Mouse (Mus musculus): ENCODE measurements around the gene Rnf168. TPM values are rescaled to one million over a fixed set of nuclear protein-coding genes. Genes with fewer than 3 reads are reported as not detected.

Rnf168 gene
- polyA plus RNA-seq, 1 experiment from 2014 or later, result 29.7 TPM

DNA sequence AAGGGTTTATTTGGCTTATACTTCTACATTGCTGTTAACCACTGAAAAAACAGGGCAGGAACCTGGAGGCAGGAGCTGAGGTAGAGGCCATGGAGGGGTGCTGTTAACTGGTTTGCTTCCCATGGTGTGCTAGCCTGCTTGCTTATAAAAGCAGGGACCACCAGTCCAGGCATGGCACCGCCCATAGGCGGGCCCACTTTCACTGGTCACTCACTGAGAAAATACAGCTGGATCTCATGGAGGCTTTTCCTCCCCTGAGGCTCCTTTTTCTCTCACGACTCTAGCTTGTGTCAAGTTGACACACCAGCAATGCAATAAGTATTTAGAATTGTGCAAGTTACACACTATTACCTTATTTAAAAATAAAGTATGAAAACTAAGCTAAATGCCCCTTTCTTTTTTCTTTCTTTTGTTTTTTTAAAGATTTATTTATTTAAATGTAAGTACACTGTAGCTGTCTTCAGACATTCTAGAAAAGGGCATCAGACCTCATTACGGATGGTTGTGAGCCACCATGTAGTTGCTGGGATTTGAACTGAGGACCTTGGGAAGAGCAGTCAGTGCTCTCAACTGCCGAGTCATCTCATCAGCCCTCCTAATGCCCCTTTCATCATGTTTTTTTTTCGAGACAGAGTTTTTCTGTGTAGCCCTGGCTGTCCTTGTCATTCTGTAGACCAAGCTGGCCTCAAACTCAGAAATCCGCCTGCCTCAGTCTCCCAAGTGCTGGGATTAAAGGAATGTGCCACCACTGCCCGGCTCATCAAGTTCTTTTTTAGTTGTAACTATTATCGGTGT lies 53.8 kb downstream of the Rnf168 start:
- Histone ChIP-seq H3K9me3 (no peaks in the 10 kb centered on the region), H3K4me2 (replicated peaks) (peak overlapping the region; percentile 47), H3K36me3 (no peaks in the 10 kb centered on the region), H3K4me1 (replicated peaks) (peaks cover 26% of the 10 kb centered on the region), H3K27ac (peak overlapping the region; percentile 56), H3K27me3 (no peaks in the 10 kb centered on the region), H3K9ac (replicated peaks) (peak overlapping the region; percentile 41; the same call in 1 of the 2 replicates), H3K4me3 (replicated peaks) (peak overlapping the region; percentile 82)
- WGBS, result 62% methylated on average over 9 of the region's 9 CpGs
- no peak for ATAC-seq

DNA sequence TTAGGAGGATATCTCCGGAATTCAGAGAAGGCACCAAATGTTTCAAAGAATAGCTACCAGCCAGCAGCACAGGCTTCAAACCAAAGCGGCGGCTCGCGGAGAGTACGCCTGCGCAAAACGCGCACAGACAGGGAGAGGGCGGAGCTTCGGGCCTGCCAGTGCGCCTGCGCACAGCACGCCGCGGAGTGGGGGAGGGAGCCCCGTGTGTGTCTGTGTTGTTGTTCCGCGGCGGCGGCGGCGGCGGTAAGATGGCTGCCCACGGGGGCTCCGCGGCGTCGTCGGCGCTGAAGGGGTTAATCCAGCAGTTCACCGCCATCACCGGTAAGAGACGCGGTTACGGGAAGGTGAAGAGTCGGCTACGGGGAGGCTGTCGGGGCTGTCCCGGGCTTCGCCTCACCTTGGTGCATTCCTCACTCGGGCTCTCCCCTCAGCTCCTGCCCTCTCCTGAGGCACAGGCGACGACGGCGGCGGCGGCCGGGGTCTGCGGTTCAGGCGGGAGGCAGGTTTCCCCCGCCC lies 54.8 kb downstream of the Rnf168 start, which contains the start of gene Ubxn7:
Ubxn7 (plus strand) TSS at position 218 of the 516 bp plus-strand sequence.
- H3K4me1 ChIP-seq (replicated peaks), result peaks cover 34% of the 10 kb centered on the region
- peak within 1 kb of the TSS; percentile 62 for H3K4me2 ChIP-seq (replicated peaks)
- H3K27ac ChIP-seq, result peak within 1 kb of the TSS; percentile 95
- peak within 1 kb of the TSS; percentile 82 for H3K4me3 ChIP-seq (replicated peaks)
- peak; percentile 96 for ATAC-seq
- no peaks in the 10 kb centered on the region for H3K9me3 ChIP-seq
- H3K27me3 ChIP-seq, result no peaks in the 10 kb centered on the region
- under 1% methylated on average over 52 of the region's 52 CpGs for WGBS
- peak within 1 kb of the TSS; percentile 98 for H3K9ac ChIP-seq (replicated peaks)
- H3K36me3 ChIP-seq, result no peaks in the 10 kb centered on the region

DNA sequence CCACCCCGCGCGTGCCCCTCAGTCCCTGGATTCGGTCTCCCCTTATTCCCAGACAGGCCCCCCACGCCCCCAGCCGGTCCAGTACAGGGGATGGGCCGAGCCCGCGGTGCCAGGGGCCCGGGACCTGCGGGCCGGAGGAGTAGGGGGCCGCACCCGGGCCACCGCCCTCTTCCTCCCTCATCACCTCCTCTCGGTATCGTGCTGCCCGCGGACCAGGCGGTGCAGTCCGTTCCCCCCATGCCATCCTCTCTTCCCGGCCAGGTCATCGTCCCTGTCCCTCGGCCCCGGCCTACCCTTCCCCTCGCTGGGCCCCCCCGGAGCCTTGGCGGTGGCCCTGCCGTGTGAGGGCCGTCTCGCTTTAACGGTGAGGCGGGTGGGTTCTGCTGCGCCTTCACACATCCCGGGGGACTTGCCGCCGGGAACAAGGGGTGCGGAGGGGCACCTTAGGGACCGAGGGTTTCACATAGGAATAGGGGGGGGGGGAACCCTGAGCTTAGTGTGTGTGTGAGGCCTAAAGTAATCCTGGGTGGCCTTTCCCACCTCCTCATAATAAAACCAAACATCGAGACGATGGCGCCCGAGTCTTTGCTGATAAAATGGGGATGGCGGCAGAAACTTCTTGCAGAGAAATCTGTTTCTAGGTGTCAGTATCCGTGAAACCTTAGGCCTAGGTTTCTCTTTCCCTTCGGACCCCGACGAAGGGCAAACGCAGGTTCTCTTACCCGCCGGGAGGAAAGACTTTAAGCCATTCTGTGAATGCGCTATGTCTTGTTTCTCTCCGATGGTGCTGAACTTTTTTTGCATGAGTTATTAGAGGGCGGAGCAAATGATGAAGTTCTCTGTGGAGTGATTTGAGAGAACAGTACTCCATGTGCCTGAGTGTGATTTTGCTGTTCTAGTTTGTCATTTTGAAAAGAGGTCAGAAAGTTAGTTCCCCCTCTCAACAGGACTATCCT lies 55.6 kb downstream of the Rnf168 start:
- Histone ChIP-seq H3K9ac (replicated peaks) (peak overlapping the region; percentile 98), H3K36me3 (no peaks in the 10 kb centered on the region), H3K4me2 (replicated peaks) (peak overlapping the region; percentile 62), H3K27me3 (no peaks in the 10 kb centered on the region), H3K9me3 (no peaks in the 10 kb centered on the region), H3K4me1 (replicated peaks) (peaks cover 34% of the 10 kb centered on the region), H3K27ac (peak overlapping the region; percentile 95), H3K4me3 (replicated peaks) (peak overlapping the region; percentile 82)
- WGBS, result under 1% methylated on average over 50 of the region's 54 CpGs
- peak; percentile 86; the same call in 1 of the 2 replicates for ATAC-seq

DNA sequence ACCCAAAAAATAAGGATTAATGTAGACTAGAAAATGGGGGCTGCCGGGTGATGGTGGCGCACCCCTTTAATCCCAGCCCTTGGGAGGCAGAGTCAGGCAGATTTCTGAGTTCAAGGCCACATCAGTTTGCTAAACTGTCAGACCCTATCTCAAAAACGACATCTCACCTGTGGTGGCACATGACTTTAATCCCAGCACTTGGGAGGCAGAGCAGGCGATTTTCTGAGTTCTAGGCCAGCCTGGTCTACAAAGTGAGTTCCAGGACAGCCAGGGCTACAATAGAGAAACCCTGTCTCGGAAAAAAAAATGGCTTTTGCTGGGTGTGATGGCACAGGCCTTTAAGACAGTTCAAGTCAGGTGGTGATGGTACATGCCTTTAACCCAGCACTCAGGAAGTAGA lies 57.9 kb downstream of the Rnf168 start:
- H3K27ac ChIP-seq, result no peak overlapping the region

DNA sequence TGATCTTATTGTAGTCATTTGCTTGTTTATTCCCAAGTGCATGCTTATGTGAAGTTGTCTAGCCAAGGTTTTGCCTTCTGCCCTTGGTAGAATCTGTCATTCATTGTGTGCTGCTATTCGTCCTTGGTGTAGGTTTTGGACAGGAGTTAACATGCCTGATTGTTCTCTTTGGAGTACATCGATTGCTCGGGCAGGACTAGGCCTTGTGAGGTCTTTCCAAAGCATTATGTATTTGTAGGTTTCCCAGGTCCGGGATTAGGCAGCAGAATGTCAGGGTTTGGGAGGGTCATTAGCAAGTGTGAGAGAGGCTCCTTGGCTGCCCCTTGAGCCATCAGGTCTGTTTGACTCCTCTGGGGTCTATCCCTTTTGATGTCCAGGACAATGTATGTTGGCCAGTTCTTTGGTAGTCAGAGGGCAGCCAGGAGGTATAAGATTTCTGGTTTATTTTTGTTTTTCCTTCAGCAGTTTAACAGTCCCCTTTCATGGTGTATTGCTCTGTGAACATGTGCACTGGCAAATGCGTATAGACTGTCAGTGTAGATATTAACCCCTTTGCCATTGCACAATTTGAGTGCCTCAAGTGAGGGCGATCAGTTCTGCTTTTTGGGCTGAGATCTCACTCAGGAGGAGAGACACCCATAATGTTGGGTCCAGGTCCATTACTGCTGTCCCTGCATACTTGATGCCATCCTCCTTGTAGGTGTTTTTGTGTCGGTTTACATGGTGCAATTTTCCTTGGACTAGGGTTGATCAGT lies 58.9 kb downstream of the Rnf168 start:
- H3K4me3 ChIP-seq (replicated peaks), result no peak overlapping the region
- no peak overlapping the region for H3K27ac ChIP-seq
- no peak overlapping the region for H3K9ac ChIP-seq (replicated peaks)
- H3K9me3 ChIP-seq, result no peaks in the 10 kb centered on the region
- ATAC-seq, result no peak
- no peak overlapping the region for H3K4me2 ChIP-seq (replicated peaks)
- no peaks in the 10 kb centered on the region for H3K27me3 ChIP-seq
- H3K36me3 ChIP-seq, result no peaks in the 10 kb centered on the region
- peaks cover 29% of the 10 kb centered on the region for H3K4me1 ChIP-seq (replicated peaks)
- 85% methylated on average over 7 of the region's 7 CpGs for WGBS

More for the DNA sequence above, 57.9 kb downstream of the Rnf168 start:
- 96% methylated on average over 5 of the region's 5 CpGs for WGBS
- Histone ChIP-seq H3K4me1 (replicated peaks) (peaks cover 34% of the 10 kb centered on the region), H3K9ac (replicated peaks) (no peak overlapping the region), H3K4me3 (replicated peaks) (no peak overlapping the region), H3K27me3 (no peaks in the 10 kb centered on the region), H3K36me3 (no peaks in the 10 kb centered on the region), H3K9me3 (no peaks in the 10 kb centered on the region), H3K4me2 (replicated peaks) (no peak overlapping the region)
- ATAC-seq, result no peak

DNA sequence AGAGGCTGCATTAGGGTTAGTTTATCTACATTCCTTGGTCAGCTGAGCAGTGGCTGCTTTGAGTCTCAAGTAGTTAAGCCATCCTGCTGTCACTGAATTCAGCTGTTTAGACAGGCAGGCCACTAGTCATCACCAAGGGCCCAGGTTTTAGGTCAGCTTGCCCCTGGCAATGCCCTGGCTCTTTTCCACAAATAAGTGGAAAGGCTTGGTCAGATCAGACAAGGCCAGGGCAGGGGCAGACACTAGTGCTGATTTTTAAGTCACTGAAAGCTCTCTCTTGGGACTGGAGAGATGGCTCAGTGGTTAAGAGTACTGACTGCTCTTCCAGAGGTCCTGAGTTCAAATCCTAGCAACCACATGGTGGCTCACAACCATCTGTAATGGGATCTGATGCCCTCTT lies 59.7 kb downstream of the Rnf168 start:
- H3K9me3 ChIP-seq, result no peaks in the 10 kb centered on the region
- no peak overlapping the region for H3K27ac ChIP-seq
- no peak overlapping the region for H3K4me3 ChIP-seq (replicated peaks)
- no peaks in the 10 kb centered on the region for H3K27me3 ChIP-seq
- no peak overlapping the region for H3K9ac ChIP-seq (replicated peaks)
- no peak overlapping the region for H3K4me2 ChIP-seq (replicated peaks)
- peaks cover 25% of the 10 kb centered on the region for H3K4me1 ChIP-seq (replicated peaks)
- no peaks in the 10 kb centered on the region; the same call in 1 of the 2 replicates for H3K36me3 ChIP-seq
- no peak for ATAC-seq

DNA sequence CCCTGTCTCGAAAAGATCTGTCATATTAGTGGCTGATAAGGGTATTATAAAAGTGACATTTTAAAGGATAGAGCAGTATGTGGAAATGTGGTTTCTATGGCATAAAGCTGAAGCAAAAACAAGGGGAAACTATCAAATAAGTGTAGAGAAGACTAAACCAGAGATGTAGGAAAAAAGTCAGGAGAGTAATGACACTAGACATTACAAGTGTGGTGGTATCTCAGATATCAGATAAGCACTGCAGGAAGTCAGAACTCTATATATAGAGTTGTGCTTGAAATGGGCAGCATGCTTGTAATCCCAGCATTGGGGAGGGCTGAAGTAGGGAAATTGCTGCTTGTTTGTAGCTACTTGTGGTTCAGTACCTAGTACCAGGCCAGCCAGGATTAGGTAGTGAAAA lies 63.2 kb downstream of the Rnf168 start:
- Histone ChIP-seq H3K4me2 (replicated peaks) (no peak overlapping the region), H3K9me3 (no peaks in the 10 kb centered on the region), H3K27ac (no peak overlapping the region), H3K4me3 (replicated peaks) (no peak overlapping the region), H3K4me1 (replicated peaks) (peaks cover 14% of the 10 kb centered on the region; the same call in 1 of the 2 replicates), H3K9ac (replicated peaks) (no peak overlapping the region), H3K27me3 (no peaks in the 10 kb centered on the region), H3K36me3 (no peaks in the 10 kb centered on the region; the same call in 1 of the 2 replicates)
- no peak for ATAC-seq
- WGBS, result 93% methylated on average over 1 of the region's 1 CpGs

DNA sequence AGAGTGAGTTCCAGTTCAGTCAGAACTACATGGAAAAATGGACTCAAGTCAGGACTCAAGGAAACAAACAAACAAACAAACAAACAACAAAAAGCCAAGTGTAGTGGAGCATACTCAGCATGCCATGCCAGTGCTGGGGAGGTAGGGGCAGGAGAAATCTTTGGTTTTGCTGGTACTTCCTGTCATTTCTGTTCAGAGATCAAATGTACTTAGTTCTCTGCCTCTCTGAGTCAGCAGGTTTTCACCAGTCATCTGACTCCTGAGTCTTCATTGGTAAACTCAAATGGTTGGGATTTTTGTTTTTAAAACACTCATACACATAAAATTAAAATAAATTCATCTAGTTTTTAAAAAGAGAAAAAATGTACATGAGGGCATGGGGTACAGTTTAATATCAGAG lies 68.3 kb downstream of the Rnf168 start:
- Histone ChIP-seq H3K4me3 (replicated peaks) (no peak overlapping the region), H3K27me3 (no peaks in the 10 kb centered on the region), H3K36me3 (no peaks in the 10 kb centered on the region; the same call in 1 of the 2 replicates), H3K4me1 (replicated peaks) (no peaks in the 10 kb centered on the region), H3K9ac (replicated peaks) (no peak overlapping the region), H3K9me3 (no peaks in the 10 kb centered on the region), H3K4me2 (replicated peaks) (no peak overlapping the region), H3K27ac (no peak overlapping the region)
- ATAC-seq, result no peak

DNA sequence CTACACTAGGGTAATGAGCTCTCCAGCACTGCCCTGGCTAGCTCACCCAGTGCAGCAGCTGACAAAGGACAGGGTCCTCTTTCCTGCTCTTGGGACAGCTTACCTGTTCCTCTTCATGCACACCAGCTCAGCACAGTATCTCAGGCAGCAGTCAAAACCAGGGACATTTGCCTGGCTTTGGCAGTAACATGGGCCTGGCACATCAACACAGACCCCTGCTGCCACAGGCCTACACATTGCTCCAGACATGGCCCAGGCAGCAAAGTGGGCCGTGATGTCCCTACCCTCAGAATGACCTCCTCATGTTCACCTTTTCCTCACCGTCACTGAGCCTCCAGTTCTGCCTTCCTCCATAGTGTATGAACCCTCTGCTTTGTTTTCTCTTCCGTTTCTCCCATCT lies 73.5 kb downstream of the Rnf168 start:
- Histone ChIP-seq H3K27me3 (no peaks in the 10 kb centered on the region), H3K4me3 (replicated peaks) (no peak overlapping the region), H3K9ac (replicated peaks) (no peak overlapping the region), H3K4me2 (replicated peaks) (no peak overlapping the region), H3K27ac (no peak overlapping the region), H3K9me3 (no peaks in the 10 kb centered on the region), H3K4me1 (replicated peaks) (no peaks in the 10 kb centered on the region), H3K36me3 (peaks cover 24% of the 10 kb centered on the region)
- WGBS, result 93% methylated on average over 3 of the region's 3 CpGs
- ATAC-seq, result no peak
